Mouse (Mus musculus): ENCODE measurements at regions not wholly inside any gene's neighbourhood (a gene's known extent, or its start where the extent isn't known, plus 50 kb on each side); places are given as distances from the start of the nearest gene placed in this dataset.

DNA sequence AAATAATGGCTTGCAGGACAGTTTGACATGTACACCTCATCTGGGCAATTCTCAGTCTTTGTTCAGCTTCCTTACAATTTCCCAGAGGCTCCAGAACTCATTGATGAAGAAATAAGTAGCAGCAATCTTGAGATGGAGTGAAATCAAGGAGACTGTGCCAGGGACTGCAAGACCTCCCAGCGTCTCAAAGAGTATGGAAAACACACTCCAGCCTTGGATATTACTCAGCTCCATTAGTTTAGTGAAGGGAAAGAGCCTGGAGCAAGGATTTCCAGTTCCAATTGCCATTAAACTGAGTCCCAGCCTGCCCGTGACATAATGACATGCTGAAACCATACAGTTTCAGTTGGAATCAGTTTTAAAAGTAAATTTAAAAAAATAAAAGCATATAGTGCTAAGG is 372.7 kb upstream of the Rack1 start:
- TF ChIP-seq CTCF (IDR thresholded peaks at IDR 0.05) = no peak
- TF ChIP-seq EP300 (IDR thresholded peaks at IDR 0.05) = no peak

Data from lung, postnatal 0 days (tissue).